Mouse (Mus musculus) liver (tissue): ENCODE data around the gene Tmem139.

Experiments used
- DNase-seq: peaks from one replicate; pipeline ENCODE4 v3.0.0-alpha.2; 2020; ENCODE audit warnings: mixed read lengths

Gene Tmem139

DNA sequence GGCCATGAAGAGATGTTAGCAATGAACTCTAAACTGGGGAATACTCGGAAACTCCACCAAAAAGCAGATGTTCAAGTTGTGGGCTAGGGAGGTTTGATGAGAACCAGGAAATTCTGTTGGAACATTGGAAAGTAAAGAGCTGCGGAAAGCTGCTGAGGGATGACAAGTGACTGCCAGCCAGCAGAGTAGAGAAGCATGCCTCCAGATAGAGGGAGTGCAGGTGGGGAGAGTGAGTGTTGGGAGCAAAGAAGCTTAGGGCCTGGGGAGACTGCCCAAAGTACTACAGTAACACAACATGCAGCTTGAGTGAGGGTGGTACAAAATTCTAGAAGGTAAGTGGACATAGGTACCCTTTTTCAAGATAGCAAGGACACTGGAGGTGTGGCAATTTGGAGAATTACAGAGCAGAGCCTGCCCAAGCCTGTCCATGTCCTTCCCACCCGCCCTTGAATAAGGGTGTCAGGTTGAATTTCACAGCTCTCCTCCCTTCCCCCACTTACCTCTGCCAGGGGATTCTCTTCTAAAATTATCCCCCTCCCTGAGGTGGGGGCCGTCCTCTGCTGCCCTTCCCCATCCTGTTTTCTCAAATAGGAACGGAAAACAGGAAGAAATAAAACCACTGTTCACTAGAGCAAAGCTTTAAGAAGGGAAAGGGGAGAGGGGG lies 21.2 kb downstream of the Tmem139 start:
- no peak for DNase-seq

GRCm38 (mm10) chr6:42286448-42286847 lies 24.7 kb downstream of the Tmem139 start, which contains the start of gene Clcn1:
Gene Clcn1, plus strand, starts transcription at chr6:42286685.
- no peak for DNase-seq

DNA sequence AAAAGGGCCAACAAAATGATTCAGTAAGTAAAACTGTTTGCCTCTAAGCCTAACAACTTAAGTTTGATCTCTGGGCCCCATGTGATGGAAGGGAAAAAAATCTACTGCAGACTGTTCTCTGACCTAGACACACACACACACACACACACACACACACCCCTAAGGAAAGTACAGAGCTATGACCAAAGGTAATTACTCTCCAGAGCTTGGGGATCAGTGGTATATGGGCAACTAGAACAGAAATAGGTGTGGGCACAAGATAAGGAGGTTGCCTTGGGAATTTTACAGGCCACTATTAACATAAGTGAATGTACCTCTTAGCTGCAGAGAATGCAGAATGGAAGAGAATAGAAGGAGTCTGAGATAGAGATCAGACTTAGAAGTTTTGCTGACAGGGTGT lies 25.8 kb downstream of the Tmem139 start:
- DNase-seq = no peak

DNA sequence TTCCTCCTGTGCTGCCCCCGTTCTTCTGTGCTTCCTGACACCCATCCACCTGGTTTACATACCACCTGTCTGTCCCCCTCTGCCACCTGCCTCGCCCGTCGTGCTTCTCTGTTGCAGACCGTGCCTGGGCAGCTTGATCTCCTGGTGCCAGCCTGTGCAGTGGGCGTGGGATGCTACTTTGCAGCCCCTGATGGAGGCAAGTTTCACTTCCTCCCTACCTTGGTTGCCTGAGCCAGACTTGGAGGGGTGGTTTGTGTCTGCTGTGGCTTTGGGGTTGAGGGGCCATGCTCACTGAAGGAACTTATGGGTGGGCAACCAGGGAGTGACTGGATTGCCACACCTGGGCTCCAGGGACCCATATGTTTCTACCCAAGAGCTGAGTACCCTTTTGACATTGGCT lies 31.6 kb downstream of the Tmem139 start:
- DNase-seq = no peak

GRCm38 (mm10) chr6:42295549-42296094 lies 33.9 kb downstream of the Tmem139 start:
- DNase-seq = no peak

DNA sequence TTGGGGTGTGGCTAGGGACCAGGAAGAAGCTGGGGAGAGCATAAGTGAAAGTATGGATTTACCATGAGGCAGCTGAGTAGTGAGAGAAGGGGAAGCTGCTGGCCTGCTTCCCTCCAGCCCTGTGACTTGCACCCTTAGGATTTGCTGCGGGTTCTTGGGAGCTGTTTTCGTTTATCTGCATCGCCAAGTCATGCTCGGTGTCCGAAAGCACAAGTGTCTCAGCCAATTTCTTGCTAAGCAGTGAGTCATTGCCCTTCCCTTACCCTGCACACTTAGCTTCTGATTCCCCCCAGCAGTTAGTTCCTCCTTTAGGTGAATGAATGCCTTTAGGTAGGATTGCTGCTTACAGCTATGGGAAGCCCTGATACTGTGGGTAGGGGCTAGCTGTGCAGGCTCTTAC lies 37.6 kb downstream of the Tmem139 start:
- DNase-seq = no peak

- no peak for DNase-seq
These were observed 48.1 kb downstream of the Tmem139 start for GRCm38 (mm10) chr6:42309816-42310378.

DNA sequence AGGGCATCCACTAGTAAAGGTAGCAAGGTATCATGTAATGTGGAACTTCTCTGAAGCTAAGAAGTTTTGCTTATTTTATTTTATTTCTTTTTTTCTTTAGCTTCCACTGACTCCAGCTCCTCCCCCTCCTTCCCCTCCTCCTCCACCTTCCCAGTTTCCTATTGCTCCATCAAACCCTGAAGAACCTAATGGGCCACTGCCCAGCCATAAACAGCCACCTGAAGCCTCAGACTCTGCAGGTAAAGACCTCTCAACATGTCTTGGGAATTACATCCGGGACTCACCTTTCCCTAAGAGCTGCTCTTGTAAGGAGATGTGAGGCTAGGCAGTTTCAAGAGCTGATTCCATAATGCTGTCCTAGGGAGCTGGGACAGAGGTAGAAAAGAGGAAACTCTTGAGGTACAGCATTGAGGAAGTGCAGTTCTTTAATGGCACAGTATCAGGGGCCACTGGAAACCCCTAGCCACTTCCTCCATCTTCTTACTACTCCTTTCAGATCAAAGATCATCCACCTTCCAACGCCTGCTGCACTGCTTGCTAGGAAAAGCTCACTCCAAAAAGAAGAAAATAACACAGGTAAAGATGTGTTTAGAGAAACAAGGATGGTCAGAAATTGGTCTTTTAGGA lies 48.8 kb downstream of the Tmem139 start:
- DNase-seq = no peak
